Mouse (Mus musculus) small intestine, adult 2 months (tissue): ENCODE measurements around the gene Zdhhc4.

Experiments
- CTCF ChIP-seq: fragments of 200-500 bp; IDR thresholded peaks from 2 replicates; pipeline ENCODE4 v1.5.1; 2012; ENCODE audit warnings: low read depth, mild to moderate bottlenecking, control low read depth, inconsistent platforms, low read length, moderate library complexity, mixed read lengths; ENCODE audit not compliant: insufficient replicate concordance, insufficient read length; ENCODE audit errors: extremely low read depth
- POLR2A ChIP-seq: fragments of 200-500 bp; IDR thresholded peaks from 2 replicates; pipeline ENCODE4 v1.6.1; 2012; ENCODE audit warnings: low read depth, mild to moderate bottlenecking, control low read depth, inconsistent platforms, low read length, moderate library complexity

GRCm38 (mm10) chr5:143266794-143267193, 62.3 kb downstream of the Zdhhc4 start:
- TF ChIP-seq POLR2A: no peak
- no peak for TF ChIP-seq CTCF
